Mouse (Mus musculus) hindbrain, embryonic 10.5 days (tissue): ENCODE data around the gene Tcta. TPM values are rescaled to one million over a fixed set of nuclear protein-coding genes. Genes with fewer than 3 reads are reported as not detected.
A peak's percentile ranks its signal among the peaks of the same experiment; 100 is the strongest.
"Not testable (repeated sequence)": the region's sequence is repeated elsewhere in the genome, so short reads cannot be mapped to it uniquely, and the experiment has no call there.

Experiments
- DNase-seq: peaks from one replicate; pipeline ENCODE4 v3.0.0-alpha.2; 2017; ENCODE audit warnings: low spot score
- H3K27ac ChIP-seq: fragments of 300-500 bp; sonication (generic); 2 replicates; pipeline ENCODE4 v1.5.1; 2016; ENCODE audit warnings: mild to moderate bottlenecking, moderate library complexity
- H3K27me3 ChIP-seq: fragments of 300-500 bp; sonication (generic); 2 replicates; pipeline ENCODE4 v1.6.1; 2016; ENCODE audit warnings: mild to moderate bottlenecking; ENCODE audit not compliant: poor library complexity, insufficient read depth, severe bottlenecking
- H3K36me3 ChIP-seq: fragments of 300-500 bp; sonication (generic); 2 replicates; pipeline ENCODE4 v1.6.1; 2016; ENCODE audit warnings: mild to moderate bottlenecking, moderate library complexity
- H3K4me1 ChIP-seq: fragments of 300-500 bp; sonication (generic); replicated peaks from 2 replicates; pipeline ENCODE4 v1.6.1; 2016; ENCODE audit warnings: mild to moderate bottlenecking
- H3K4me3 ChIP-seq: fragments of 300-500 bp; sonication (generic); 2 replicates; pipeline ENCODE4 v1.5.1; 2016; ENCODE audit warnings: mild to moderate bottlenecking, moderate library complexity
- H3K9me3 ChIP-seq: fragments of 300-500 bp; sonication (generic); 2 replicates; pipeline ENCODE4 v1.6.1; 2016; ENCODE audit warnings: mild to moderate bottlenecking, moderate library complexity
- WGBS: fragments of 180-500 bp; shearing (Covaris S2); methylation state at CpG from one replicate; pipeline ENCODE4 v1.1.7; 2016; 5-methylcytosine and 5-hydroxymethylcytosine counted together
- polyA plus RNA-seq: library from polyadenylated mRNA; unstranded; fragments of >200 nt; fragmentation: Nextera tagmentation; extraction: Ambion mirVana; gene quantifications from 2 replicates; pipeline ENCODE4 v1.2.1, GENCODE M21; 2016

Gene Tcta
- polyA plus RNA-seq, 1 experiment from 2014 or later = 32.7 TPM

- no peaks in the 10 kb centered on the region for H3K36me3 ChIP-seq
- H3K27ac ChIP-seq = no peak overlapping the region
- 58% methylated on average over 6 of the region's 6 CpGs for WGBS
- H3K27me3 ChIP-seq = no peaks in the 10 kb centered on the region
- peaks cover 18% of the 10 kb centered on the region; the same call in 1 of the 2 replicates for H3K4me1 ChIP-seq
- no peak for DNase-seq
- H3K4me3 ChIP-seq = no peak overlapping the region
- no peaks in the 10 kb centered on the region for H3K9me3 ChIP-seq
Measured at GRCm38 (mm10) chr9:108275331-108275659, 30.7 kb downstream of the Tcta start.

DNA sequence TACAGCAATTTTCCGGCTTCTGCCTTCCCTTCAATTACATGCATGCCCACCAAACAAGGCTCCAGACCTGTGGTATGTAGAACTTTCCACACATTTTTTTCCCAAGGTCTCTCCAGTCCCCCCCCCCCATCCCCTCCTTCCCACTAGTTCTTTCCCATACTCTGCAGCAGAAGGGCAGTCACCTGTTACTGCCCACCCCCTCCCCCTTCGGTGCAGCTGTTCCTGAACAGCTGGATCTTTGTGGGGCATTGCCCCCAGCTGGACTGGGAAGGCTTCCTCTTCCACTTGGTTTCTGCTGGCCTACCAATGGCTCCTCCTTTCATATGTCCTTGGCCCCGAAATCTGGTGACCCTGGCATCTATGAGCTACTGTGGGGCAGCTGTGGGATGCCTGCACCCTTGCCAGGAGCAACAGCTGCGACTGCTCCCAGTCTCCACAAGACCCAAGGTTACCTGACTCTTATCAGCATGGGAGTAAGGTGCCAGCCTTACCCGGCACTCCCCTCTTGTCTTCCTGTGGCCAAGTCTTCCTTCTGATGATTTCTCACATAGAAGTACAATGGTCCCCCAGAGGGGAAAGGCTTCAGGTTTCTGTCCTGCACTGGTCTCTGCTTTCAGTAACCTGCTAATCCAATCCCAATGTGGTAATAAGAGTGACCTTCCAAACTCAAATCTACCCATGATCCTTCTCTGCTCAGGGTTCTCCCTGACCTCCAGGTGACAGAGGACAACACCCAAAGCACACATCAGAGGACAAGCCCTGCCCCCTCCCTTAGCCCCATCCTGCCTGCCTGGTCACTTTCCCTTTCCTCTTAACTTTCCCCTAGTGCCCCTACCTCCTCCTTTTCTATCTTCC, 31.3 kb downstream of the Tcta start:
- no peaks in the 10 kb centered on the region for H3K36me3 ChIP-seq
- no peaks in the 10 kb centered on the region for H3K27me3 ChIP-seq
- 75% methylated on average over 5 of the region's 5 CpGs for WGBS
- no peaks in the 10 kb centered on the region for H3K9me3 ChIP-seq
- H3K4me3 ChIP-seq = no peak overlapping the region
- no peak for DNase-seq
- H3K27ac ChIP-seq = no peak overlapping the region
- H3K4me1 ChIP-seq = peaks cover 18% of the 10 kb centered on the region; the same call in 1 of the 2 replicates

- no peaks in the 10 kb centered on the region for H3K9me3 ChIP-seq
- H3K27ac ChIP-seq = no peak overlapping the region
- no peaks in the 10 kb centered on the region for H3K27me3 ChIP-seq
- no peak for DNase-seq
- no peak overlapping the region for H3K4me3 ChIP-seq
- no peaks in the 10 kb centered on the region for H3K36me3 ChIP-seq
- H3K4me1 ChIP-seq = peaks cover 18% of the 10 kb centered on the region; the same call in 1 of the 2 replicates
- WGBS = 71% methylated on average over 4 of the region's 4 CpGs
Measured at GRCm38 (mm10) chr9:108273485-108273884, 32.5 kb downstream of the Tcta start.

GRCm38 (mm10) chr9:108272691-108273090, 33.3 kb downstream of the Tcta start:
- H3K4me3 ChIP-seq = no peak overlapping the region
- H3K4me1 ChIP-seq = peaks cover 18% of the 10 kb centered on the region; the same call in 1 of the 2 replicates
- H3K36me3 ChIP-seq = no peaks in the 10 kb centered on the region
- WGBS = 71% methylated on average over 5 of the region's 5 CpGs
- H3K27me3 ChIP-seq = no peaks in the 10 kb centered on the region
- DNase-seq = no peak
- H3K9me3 ChIP-seq = no peaks in the 10 kb centered on the region
- no peak overlapping the region for H3K27ac ChIP-seq

- DNase-seq = peak; percentile 25
- Histone ChIP-seq H3K27me3 (no peaks in the 10 kb centered on the region), H3K4me3 (no peak overlapping the region), H3K9me3 (no peaks in the 10 kb centered on the region), H3K27ac (no peak overlapping the region), H3K4me1 (peaks cover 18% of the 10 kb centered on the region; the same call in 1 of the 2 replicates), H3K36me3 (no peaks in the 10 kb centered on the region)
- 41% methylated on average over 2 of the region's 2 CpGs for WGBS
Measured at GRCm38 (mm10) chr9:108271941-108272340, 34.0 kb downstream of the Tcta start.

DNA sequence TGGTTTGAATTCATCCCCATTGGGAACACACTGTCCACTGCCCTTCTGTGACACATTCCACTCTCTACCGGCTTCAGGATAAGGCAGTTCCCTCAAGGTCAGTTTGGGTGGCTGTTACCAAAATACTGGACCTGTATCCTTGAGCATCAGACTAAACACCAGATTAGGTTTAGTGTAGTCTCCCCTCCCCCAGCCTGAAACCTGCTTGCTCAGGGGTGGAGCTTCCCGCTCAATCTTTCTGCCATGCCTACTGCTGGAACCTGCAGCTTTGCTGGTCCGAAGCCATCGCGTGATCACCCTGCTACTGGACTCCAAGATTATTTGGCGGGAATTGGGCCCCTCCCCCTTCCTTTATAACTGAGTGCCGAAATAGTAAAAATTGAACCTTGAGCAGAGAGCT, 37.3 kb downstream of the Tcta start:
- 88% methylated on average over 7 of the region's 7 CpGs for WGBS
- not testable (repeated sequence) for H3K4me3 ChIP-seq, H3K27me3 ChIP-seq, H3K36me3 ChIP-seq, H3K27ac ChIP-seq, DNase-seq, H3K9me3 ChIP-seq
- peaks cover 23% of the 10 kb centered on the region for H3K4me1 ChIP-seq

- H3K4me3 ChIP-seq = no peak overlapping the region
- no peak for DNase-seq
- peaks cover 30% of the 10 kb centered on the region for H3K4me1 ChIP-seq
- no peaks in the 10 kb centered on the region for H3K36me3 ChIP-seq
- 87% methylated on average over 7 of the region's 7 CpGs for WGBS
- H3K27me3 ChIP-seq = no peaks in the 10 kb centered on the region
- H3K9me3 ChIP-seq = no peaks in the 10 kb centered on the region
- H3K27ac ChIP-seq = no peak overlapping the region
Measured at GRCm38 (mm10) chr9:108267691-108268090, 38.3 kb downstream of the Tcta start.

GRCm38 (mm10) chr9:108266261-108266935, 39.6 kb downstream of the Tcta start:
- WGBS = 69% methylated on average over 10 of the region's 10 CpGs
- Histone ChIP-seq H3K4me3 (no peak overlapping the region), H3K9me3 (no peaks in the 10 kb centered on the region), H3K27me3 (no peaks in the 10 kb centered on the region), H3K36me3 (no peaks in the 10 kb centered on the region), H3K27ac (no peak overlapping the region), H3K4me1 (peaks cover 36% of the 10 kb centered on the region)
- DNase-seq = no peak

GRCm38 (mm10) chr9:108264191-108264921, 41.6 kb downstream of the Tcta start:
- peaks cover 6% of the 10 kb centered on the region; the same call in 1 of the 2 replicates for H3K36me3 ChIP-seq
- DNase-seq = no peak
- 17% methylated on average over 10 of the region's 10 CpGs for WGBS

GRCm38 (mm10) chr9:108263690-108264190, 42.2 kb downstream of the Tcta start, which contains the start of gene Dag1:
Dag1 (minus strand) TSS chr9:108263958.
- H3K4me3 ChIP-seq = peak within 1 kb of the TSS; percentile 90
- DNase-seq = peak; percentile 100
- peaks cover 6% of the 10 kb centered on the region; the same call in 1 of the 2 replicates for H3K36me3 ChIP-seq
- no peaks in the 10 kb centered on the region for H3K9me3 ChIP-seq
- peak within 1 kb of the TSS; percentile 96 for H3K27ac ChIP-seq
- peaks cover 38% of the 10 kb centered on the region for H3K4me1 ChIP-seq
- no peaks in the 10 kb centered on the region for H3K27me3 ChIP-seq
- WGBS = under 1% methylated on average over 71 of the region's 71 CpGs

More at GRCm38 (mm10) chr9:108264191-108264921, 41.6 kb downstream of the Tcta start:
- H3K4me3 ChIP-seq = peak overlapping the region; percentile 90
- H3K9me3 ChIP-seq = no peaks in the 10 kb centered on the region
- peak overlapping the region; percentile 96 for H3K27ac ChIP-seq
- no peaks in the 10 kb centered on the region for H3K27me3 ChIP-seq
- peaks cover 38% of the 10 kb centered on the region for H3K4me1 ChIP-seq

GRCm38 (mm10) chr9:108263131-108263681, 42.8 kb downstream of the Tcta start:
- Histone ChIP-seq H3K27me3 (no peaks in the 10 kb centered on the region), H3K4me1 (peaks cover 38% of the 10 kb centered on the region), H3K27ac (peak overlapping the region; percentile 96), H3K9me3 (no peaks in the 10 kb centered on the region), H3K36me3 (peaks cover 7% of the 10 kb centered on the region; the same call in 1 of the 2 replicates), H3K4me3 (peak overlapping the region; percentile 90)
- WGBS = under 1% methylated on average over 62 of the region's 62 CpGs
- DNase-seq = no peak

- 50% methylated on average over 11 of the region's 11 CpGs for WGBS
Measured at GRCm38 (mm10) chr9:108262494-108263049, 43.4 kb downstream of the Tcta start.

More at GRCm38 (mm10) chr9:108262494-108263049, 43.4 kb downstream of the Tcta start:
- no peak for DNase-seq
- H3K36me3 ChIP-seq = peaks cover 13% of the 10 kb centered on the region
- no peaks in the 10 kb centered on the region for H3K9me3 ChIP-seq
- H3K4me3 ChIP-seq = peak overlapping the region; percentile 90
- peak overlapping the region; percentile 96 for H3K27ac ChIP-seq
- H3K27me3 ChIP-seq = no peaks in the 10 kb centered on the region
- H3K4me1 ChIP-seq = peaks cover 38% of the 10 kb centered on the region
